Mouse (Mus musculus): Measurements from ENCODE around the gene Cntn4.

DNA sequence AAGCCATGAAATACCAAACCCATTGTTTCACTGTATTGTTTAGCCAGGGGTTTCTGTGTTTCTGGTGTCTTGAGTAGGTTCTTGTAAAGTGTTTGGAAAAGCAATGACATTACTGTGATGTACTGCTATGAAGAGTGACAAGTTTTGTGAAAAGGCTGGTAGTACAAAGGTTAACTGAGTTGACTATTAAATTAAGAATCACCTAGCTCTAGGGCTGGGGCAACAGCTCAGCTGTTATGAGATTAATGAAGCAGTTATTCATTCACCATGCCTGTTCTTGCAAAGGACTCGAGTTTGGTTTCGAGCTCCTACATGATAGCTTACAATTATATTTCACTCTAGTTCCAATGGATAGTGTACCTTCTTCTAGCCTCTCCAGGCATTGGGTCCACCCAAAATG is 371.4 kb downstream of the Cntn4 start:
- TF ChIP-seq POLR2A (IDR thresholded peaks at IDR 0.05; ENCODE audit: control insufficient read depth, low read depth, low read length) (no peak), CTCF (IDR thresholded peaks at IDR 0.05; ENCODE audit: control insufficient read depth, insufficient read depth, insufficient replicate concordance, low read depth, low read length) (no peak)
